Mouse (Mus musculus) intestine, embryonic 14.5 days (tissue): ENCODE results near the gene Traf3. TPM values are rescaled to one million over a fixed set of nuclear protein-coding genes. Genes with fewer than 3 reads are reported as not detected.

ENCODE experiments used
- ATAC-seq: fragments of 200-750 bp; cut with Nextera tagmentation; replicated peaks from 2 replicates; pipeline ENCODE4 v1.8.0; 2017; ENCODE audit warnings: low read depth, moderate number of reproducible peaks, moderate TSS enrichment, moderate library complexity; ENCODE audit not compliant: low FRiP score, low TSS enrichment
- DNase-seq: peaks from one replicate; pipeline ENCODE4 v3.0.0-alpha.2; 2018; ENCODE audit warnings: low spot score
- H3K27ac ChIP-seq: fragments of 300-500 bp; sonication (generic); 2 replicates; pipeline ENCODE4 v1.5.1; 2014; ENCODE audit warnings: low read depth, mild to moderate bottlenecking, control low read depth
- H3K27me3 ChIP-seq: fragments of 300-500 bp; sonication (generic); replicated peaks from 2 replicates; pipeline ENCODE4 v1.6.1; 2014; ENCODE audit warnings: low read length, control low read depth; ENCODE audit not compliant: control insufficient read depth, insufficient read depth
- H3K36me3 ChIP-seq: fragments of 300-500 bp; sonication (generic); 2 replicates; pipeline ENCODE4 v1.6.1; 2014; ENCODE audit warnings: low read length, control low read depth; ENCODE audit not compliant: control insufficient read depth, insufficient read depth
- H3K4me1 ChIP-seq: fragments of 300-500 bp; sonication (generic); replicated peaks from 2 replicates; pipeline ENCODE4 v1.6.1; 2014; ENCODE audit warnings: low read length, control low read depth, mixed read lengths; ENCODE audit not compliant: control insufficient read depth, insufficient read depth
- H3K4me2 ChIP-seq: fragments of 300-500 bp; sonication (generic); 2 replicates; pipeline ENCODE4 v1.6.1; 2014; ENCODE audit warnings: low read length
- H3K4me3 ChIP-seq: fragments of 300-500 bp; sonication (generic); 2 replicates; pipeline ENCODE4 v1.5.1; 2014; ENCODE audit warnings: low read depth, low read length, control low read depth, mixed read lengths
- H3K9ac ChIP-seq: fragments of 300-500 bp; sonication (generic); 2 replicates; pipeline ENCODE4 v1.6.1; 2014; ENCODE audit warnings: mild to moderate bottlenecking, low read length
- H3K9me3 ChIP-seq: fragments of 300-500 bp; sonication (generic); 2 replicates; pipeline ENCODE4 v1.6.1; 2016; ENCODE audit warnings: low read length, control low read depth; ENCODE audit not compliant: control insufficient read depth
- WGBS: fragments of 180-500 bp; shearing (Covaris S2); extraction: QIAGEN DNeasy Blood & Tissue Kit; methylation state at CpG from one replicate; pipeline ENCODE4 v1.1.7; 2014; 5-methylcytosine and 5-hydroxymethylcytosine counted together
- polyA plus RNA-seq: library from polyadenylated mRNA; unstranded; fragments of >200 nt; fragmentation: Nextera tagmentation; extraction: Ambion mirVana; gene quantifications from 2 replicates; pipeline ENCODE4 v1.2.1, GENCODE M21; 2014

Traf3 gene
- polyA plus RNA-seq, result 9.1 and 9.9 TPM in 2 replicates

DNA sequence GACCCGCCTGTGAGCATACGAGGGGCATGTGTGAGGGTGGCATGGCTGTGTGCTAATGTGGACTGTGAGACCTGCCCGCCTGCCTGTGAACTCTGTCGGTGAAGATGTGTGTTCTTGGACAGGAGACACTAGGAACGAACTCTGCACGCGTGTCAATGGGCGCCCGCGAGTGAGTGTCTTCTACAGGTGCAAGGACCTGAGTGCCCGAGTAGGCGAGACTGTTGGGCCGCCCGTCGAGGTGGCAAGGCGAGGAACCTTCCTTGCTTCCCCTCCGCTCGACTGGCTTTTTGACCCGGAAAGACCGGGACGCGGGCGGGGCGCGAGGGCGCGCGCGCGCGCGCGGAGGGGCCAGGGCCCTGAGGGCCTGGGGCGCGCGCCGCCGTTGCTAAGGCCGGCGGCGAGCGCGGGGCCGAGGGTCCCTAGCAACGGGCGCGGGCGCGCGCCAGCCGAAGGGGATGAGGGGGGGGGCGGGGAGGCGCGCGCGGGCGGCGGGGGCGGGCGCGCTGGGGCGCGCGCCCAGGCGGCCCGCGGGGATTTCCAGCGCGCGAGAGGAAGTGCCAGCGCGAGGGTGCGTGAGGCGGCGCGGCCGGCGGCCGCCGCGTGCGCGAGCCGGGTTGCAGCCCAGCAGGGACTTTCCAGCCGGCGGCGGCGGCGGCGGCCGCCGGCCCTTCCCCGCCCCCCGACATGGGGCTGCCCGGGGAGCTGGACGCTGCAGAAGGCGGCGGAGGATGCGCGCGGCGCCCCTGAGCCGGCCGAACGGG lies at the start of gene Traf3:
Traf3 (plus strand) TSS at position 540 of the 761 bp plus-strand sequence.
- Histone ChIP-seq H3K9ac (peak within 1 kb of the TSS; percentile 82), H3K4me1 (peaks cover 28% of the 10 kb centered on the region), H3K4me3 (peak within 1 kb of the TSS; percentile 87), H3K27me3 (no peaks in the 10 kb centered on the region), H3K4me2 (peak within 1 kb of the TSS; percentile 96), H3K27ac (peak within 1 kb of the TSS; percentile 70), H3K9me3 (no peaks in the 10 kb centered on the region), H3K36me3 (no peaks in the 10 kb centered on the region; the same call in 1 of the 2 replicates)
- DNase-seq (peak; percentile 87), ATAC-seq (peak; percentile 63)
- whole genome bisulfite sequencing, result 10% methylated on average over 41 of the region's 105 CpGs

DNA sequence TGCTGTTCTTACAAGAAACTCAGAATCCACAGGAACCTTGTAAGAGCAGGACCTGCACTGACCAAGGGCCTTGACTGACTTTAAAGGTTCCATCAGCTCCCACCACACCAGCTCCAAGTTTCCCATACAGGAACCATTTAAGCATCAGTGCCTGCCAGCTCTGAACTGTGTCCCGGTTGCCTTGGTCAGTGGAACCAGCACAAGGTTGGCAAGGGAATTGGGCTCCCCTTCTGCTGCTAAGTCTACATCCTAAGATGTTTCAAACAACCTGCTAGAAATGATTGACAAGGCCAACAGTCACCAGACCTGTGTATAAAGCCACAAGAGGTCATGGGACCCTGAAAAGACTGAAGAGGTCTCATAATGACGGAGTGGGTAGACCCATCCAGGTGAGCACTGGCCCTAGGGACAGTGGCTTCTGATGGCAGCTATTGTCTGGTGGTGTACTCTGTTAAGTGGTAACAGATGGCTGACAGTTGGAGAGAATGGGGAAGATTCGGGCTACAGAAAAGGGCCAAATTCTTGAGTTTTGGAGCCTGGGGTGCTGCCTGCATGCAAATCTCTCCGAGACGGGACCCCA lies 46.6 kb upstream of the Traf3 start:
- Histone ChIP-seq H3K9ac (no peak overlapping the region), H3K4me3 (no peak overlapping the region), H3K4me1 (no peaks in the 10 kb centered on the region), H3K27ac (no peak overlapping the region), H3K9me3 (no peaks in the 10 kb centered on the region), H3K4me2 (no peak overlapping the region), H3K27me3 (no peaks in the 10 kb centered on the region), H3K36me3 (peaks cover 42% of the 10 kb centered on the region)
- ATAC-seq (no peak), DNase-seq (no peak)
- WGBS, result 94% methylated on average over 5 of the region's 5 CpGs

DNA sequence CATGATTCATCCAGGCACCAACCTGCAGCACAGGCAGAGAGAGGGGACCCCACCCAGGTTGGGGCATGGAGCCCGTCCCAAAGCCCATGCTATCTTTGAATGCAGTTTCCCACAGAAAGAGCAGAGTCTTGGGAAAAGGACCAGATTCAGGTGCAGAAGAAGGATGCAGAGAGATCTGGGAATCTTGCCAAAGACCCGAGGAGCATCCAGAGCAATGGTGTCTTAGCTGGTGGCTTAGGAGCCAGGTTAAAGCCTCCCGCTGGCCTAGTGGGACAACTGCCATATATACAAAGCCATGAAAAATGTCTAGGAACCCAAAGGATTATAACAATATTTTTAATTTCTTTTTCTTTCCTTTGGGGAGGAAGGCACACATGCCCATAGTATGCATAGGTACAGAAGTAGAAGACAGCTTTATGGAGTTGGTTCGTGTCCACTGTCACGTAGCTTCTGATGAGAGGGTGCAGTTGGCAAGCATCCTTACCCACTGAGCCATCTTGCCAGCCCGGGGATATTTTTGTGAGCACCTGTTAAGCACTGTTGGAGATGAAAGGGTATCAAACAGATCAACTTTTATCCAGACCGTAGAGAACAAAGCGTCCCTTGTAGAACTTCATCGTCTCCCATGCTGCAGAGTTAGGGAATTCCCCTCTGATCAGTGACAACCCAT lies 45.1 kb upstream of the Traf3 start:
- no peak overlapping the region for H3K4me3 ChIP-seq
- H3K36me3 ChIP-seq, result peaks cover 32% of the 10 kb centered on the region
- 91% methylated on average over 9 of the region's 9 CpGs for WGBS
- DNase-seq, result no peak
- no peak overlapping the region for H3K9ac ChIP-seq
- H3K4me2 ChIP-seq, result no peak overlapping the region
- H3K9me3 ChIP-seq, result no peaks in the 10 kb centered on the region
- ATAC-seq, result no peak
- no peak overlapping the region for H3K27ac ChIP-seq
- H3K27me3 ChIP-seq, result no peaks in the 10 kb centered on the region
- H3K4me1 ChIP-seq, result no peaks in the 10 kb centered on the region

GRCm38 (mm10) chr12:111122332-111122852 lies 43.8 kb upstream of the Traf3 start:
- H3K9me3 ChIP-seq, result no peaks in the 10 kb centered on the region
- no peaks in the 10 kb centered on the region for H3K27me3 ChIP-seq
- no peak overlapping the region for H3K4me2 ChIP-seq
- H3K4me1 ChIP-seq, result no peaks in the 10 kb centered on the region
- DNase-seq (no peak), ATAC-seq (no peak)
- peaks cover 19% of the 10 kb centered on the region for H3K36me3 ChIP-seq
- H3K4me3 ChIP-seq, result no peak overlapping the region
- H3K27ac ChIP-seq, result no peak overlapping the region
- H3K9ac ChIP-seq, result no peak overlapping the region

GRCm38 (mm10) chr12:111124601-111125260 lies 41.4 kb upstream of the Traf3 start:
- Histone ChIP-seq H3K9me3 (no peaks in the 10 kb centered on the region), H3K27me3 (no peaks in the 10 kb centered on the region), H3K4me3 (no peak overlapping the region), H3K9ac (no peak overlapping the region), H3K4me2 (no peak overlapping the region), H3K4me1 (no peaks in the 10 kb centered on the region), H3K27ac (no peak overlapping the region), H3K36me3 (peaks cover 2% of the 10 kb centered on the region; the same call in 1 of the 2 replicates)
- no peak for ATAC-seq
- no peak for DNase-seq
- 66% methylated on average over 14 of the region's 14 CpGs for WGBS

DNA sequence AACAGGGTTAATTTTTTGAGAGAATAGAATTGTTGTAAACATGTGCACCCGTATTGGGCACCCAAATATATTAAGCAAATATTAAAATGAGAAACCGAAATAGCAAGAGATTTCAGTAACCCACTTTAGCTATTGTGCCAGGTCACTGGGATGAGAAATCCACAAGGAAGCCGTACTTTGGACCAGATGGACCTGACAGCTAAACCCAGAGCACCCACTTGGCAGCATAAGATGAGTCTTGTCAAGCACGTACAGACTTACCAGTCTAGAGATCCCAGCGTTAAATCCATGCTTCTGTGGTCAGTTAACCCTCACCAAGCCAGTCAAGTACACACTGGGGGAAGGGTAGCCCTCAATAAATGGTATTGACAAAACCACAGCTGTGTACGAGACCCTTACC lies 40.5 kb upstream of the Traf3 start:
- DNase-seq (no peak), ATAC-seq (no peak)
- Histone ChIP-seq H3K27ac (no peak overlapping the region), H3K4me3 (no peak overlapping the region), H3K4me2 (no peak overlapping the region), H3K36me3 (no peaks in the 10 kb centered on the region), H3K4me1 (no peaks in the 10 kb centered on the region), H3K9ac (no peak overlapping the region), H3K27me3 (no peaks in the 10 kb centered on the region), H3K9me3 (no peaks in the 10 kb centered on the region)
- 72% methylated on average over 6 of the region's 6 CpGs for WGBS

DNA sequence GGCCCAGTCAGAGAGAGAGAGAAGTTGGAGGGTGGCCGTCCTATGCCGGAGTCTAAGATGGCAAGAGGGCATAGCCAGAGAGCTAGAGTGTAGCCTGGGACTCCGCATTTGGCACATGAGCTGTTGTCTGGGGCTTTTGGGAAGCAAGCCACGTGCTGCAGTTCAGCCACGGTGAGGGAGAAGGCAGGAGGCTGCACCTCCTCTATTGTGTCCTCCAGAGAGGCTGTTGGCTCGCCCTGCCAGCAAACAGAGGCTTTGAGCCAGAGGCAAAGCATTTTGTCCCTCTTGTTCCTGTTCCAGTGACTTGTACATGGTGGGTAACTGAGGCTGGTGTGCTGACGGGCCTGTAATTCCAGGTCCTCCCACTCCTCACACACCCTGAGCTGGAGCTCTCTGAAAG lies 32.0 kb upstream of the Traf3 start:
- Histone ChIP-seq H3K27ac (no peak overlapping the region), H3K4me3 (no peak overlapping the region), H3K4me1 (no peaks in the 10 kb centered on the region), H3K9me3 (no peaks in the 10 kb centered on the region), H3K36me3 (no peaks in the 10 kb centered on the region), H3K27me3 (no peaks in the 10 kb centered on the region), H3K9ac (no peak overlapping the region), H3K4me2 (no peak overlapping the region)
- ATAC-seq (no peak), DNase-seq (no peak)
- WGBS, result 86% methylated on average over 7 of the region's 7 CpGs
